In genomic region chr1:92809621-92810020, GRCm38 (mm10) we compare ENCODE assay signal across 28 mouse cellular contexts.
"Had no signal": no experiment of that assay in that cellular context is flagged by ENCODE, and none has a peak within 500 bp of the region (broad histone marks: within the 10 kb centered on the region; RNA-seq: fewer than 3 reads in every experiment).

No protein-coding gene starts in this region.

- DNase-seq: cerebellum, adult 8-10 months; cerebellum, adult 9-10 months; cerebellum, adult 9-11 months; cerebellum, postnatal 10 days; cerebellum, postnatal 14 days; cerebellum, postnatal 25 days; cerebellum, postnatal 36 days; embryo, embryonic 11 days; forebrain, postnatal 0 days; gastrocnemius, adult 2 months; gastrocnemius, postnatal 10 days; gastrocnemius, postnatal 14 days; gastrocnemius, postnatal 25 days; gastrocnemius, postnatal 36 days; heart, adult 11 months; heart, adult 18-20 months; heart, adult 2 months had no signal

- H3K27ac ChIP-seq: embryonic facial prominence, embryonic 10.5 days; embryonic facial prominence, embryonic 12.5 days; embryonic facial prominence, embryonic 13.5 days; embryonic facial prominence, embryonic 15.5 days; forebrain, embryonic 10.5 days; forebrain, embryonic 12.5 days; forebrain, embryonic 13.5 days; forebrain, embryonic 15.5 days; gastrocnemius, adult 2 months; heart, adult 2 months had no signal

- H3K4me2 ChIP-seq: embryonic facial prominence, embryonic 12.5 days; embryonic facial prominence, embryonic 13.5 days; embryonic facial prominence, embryonic 15.5 days; forebrain, embryonic 12.5 days; forebrain, embryonic 13.5 days; forebrain, embryonic 15.5 days had no signal

- H3K9ac ChIP-seq: embryonic facial prominence, embryonic 12.5 days; embryonic facial prominence, embryonic 13.5 days; embryonic facial prominence, embryonic 15.5 days; forebrain, embryonic 12.5 days; forebrain, embryonic 13.5 days; forebrain, embryonic 15.5 days; forebrain, postnatal 0 days had no signal

- H3K4me1 ChIP-seq: forebrain, embryonic 10.5 days; forebrain, embryonic 12.5 days; forebrain, embryonic 13.5 days; forebrain, embryonic 15.5 days had no signal

- H3K36me3 ChIP-seq: embryonic facial prominence, embryonic 10.5 days; embryonic facial prominence, embryonic 12.5 days; embryonic facial prominence, embryonic 13.5 days; embryonic facial prominence, embryonic 15.5 days; forebrain, embryonic 10.5 days; forebrain, embryonic 12.5 days; forebrain, embryonic 15.5 days had no signal

- H3K9me3 ChIP-seq: embryonic facial prominence, embryonic 12.5 days; forebrain, embryonic 15.5 days had no signal

- H3K27me3 ChIP-seq: embryonic facial prominence, embryonic 12.5 days; embryonic facial prominence, embryonic 13.5 days; embryonic facial prominence, embryonic 15.5 days; forebrain, embryonic 12.5 days; forebrain, embryonic 13.5 days; forebrain, embryonic 15.5 days had no signal

- ATAC-seq: forebrain, embryonic 13.5 days; forebrain, embryonic 14.5 days; forebrain, embryonic 15.5 days; forebrain, embryonic 16.5 days; forebrain, postnatal 0 days had no signal

- H3K4me3 ChIP-seq: embryonic facial prominence, embryonic 10.5 days; embryonic facial prominence, embryonic 12.5 days; embryonic facial prominence, embryonic 13.5 days; embryonic facial prominence, embryonic 15.5 days; erythroblast, embryonic 14.5 days; forebrain, embryonic 10.5 days; forebrain, embryonic 12.5 days; forebrain, embryonic 13.5 days; forebrain, embryonic 15.5 days; gastrocnemius, adult 2 months; heart, adult 2 months had no signal
